Mouse (Mus musculus) splenic B cell, adult 2 months (primary cell): ENCODE data around the gene Spred2.
"Not testable (repeated sequence)": the region's sequence is repeated elsewhere in the genome, so short reads cannot be mapped to it uniquely, and the experiment has no call there.

Experiments
- DNase-seq: peaks from one replicate; pipeline ENCODE4 v3.0.0-alpha.2; 2011; ENCODE audit warnings: low read depth, low spot score
- H3K27me3 ChIP-seq: 2 replicates; pipeline ENCODE4 v1.6.1; 2012; ENCODE audit warnings: mild to moderate bottlenecking, low read length, moderate library complexity, mixed read lengths; ENCODE audit not compliant: control insufficient read depth, poor library complexity, insufficient read depth, severe bottlenecking
- H3K36me3 ChIP-seq: 2 replicates; pipeline ENCODE4 v1.6.1; 2012; ENCODE audit warnings: mild to moderate bottlenecking, low read length, moderate library complexity, mixed read lengths; ENCODE audit not compliant: control insufficient read depth, poor library complexity, insufficient read depth, severe bottlenecking

The Spred2 gene

GRCm38 (mm10) chr11:20045586-20045985 lies 121.4 kb downstream of the Spred2 start:
- Histone ChIP-seq H3K27me3 (no peaks in the 10 kb centered on the region), H3K36me3 (no peaks in the 10 kb centered on the region)
- DNase-seq: peak; percentile 24

GRCm38 (mm10) chr11:20052814-20053536 lies 128.8 kb downstream of the Spred2 start:
- no peaks in the 10 kb centered on the region for H3K27me3 ChIP-seq
- DNase-seq: no peak
- H3K36me3 ChIP-seq: no peaks in the 10 kb centered on the region

GRCm38 (mm10) chr11:20053951-20054350 lies 129.8 kb downstream of the Spred2 start:
- H3K27me3 ChIP-seq: no peaks in the 10 kb centered on the region
- H3K36me3 ChIP-seq: 0 out of 2 replicates have a peak, but pooled peaks cover 3% of the 10 kb centered on the region
- DNase-seq: no peak

- DNase-seq: no peak
- H3K36me3 ChIP-seq: 0 out of 2 replicates have a peak, but pooled peaks cover 3% of the 10 kb centered on the region
- H3K27me3 ChIP-seq: no peaks in the 10 kb centered on the region
These were observed 130.4 kb downstream of the Spred2 start for GRCm38 (mm10) chr11:20054617-20055016.

- peak; percentile 9 for DNase-seq
- Histone ChIP-seq H3K27me3 (no peaks in the 10 kb centered on the region), H3K36me3 (peaks cover 10% of the 10 kb centered on the region; the same call in 1 of the 2 replicates)
These were observed 132.0 kb downstream of the Spred2 start for GRCm38 (mm10) chr11:20056168-20056567.

GRCm38 (mm10) chr11:20057429-20057828 lies 133.3 kb downstream of the Spred2 start:
- H3K36me3 ChIP-seq: peaks cover 10% of the 10 kb centered on the region; the same call in 1 of the 2 replicates
- no peaks in the 10 kb centered on the region for H3K27me3 ChIP-seq
- DNase-seq: no peak

GRCm38 (mm10) chr11:20059736-20060135 lies 135.6 kb downstream of the Spred2 start:
- no peak for DNase-seq
- no peaks in the 10 kb centered on the region for H3K27me3 ChIP-seq
- peaks cover 15% of the 10 kb centered on the region for H3K36me3 ChIP-seq

- DNase-seq, H3K27me3 ChIP-seq: not testable (repeated sequence)
- peaks cover 24% of the 10 kb centered on the region for H3K36me3 ChIP-seq
These were observed 138.6 kb downstream of the Spred2 start for GRCm38 (mm10) chr11:20062801-20063200.

- DNase-seq, H3K27me3 ChIP-seq: not testable (repeated sequence)
- H3K36me3 ChIP-seq: peaks cover 21% of the 10 kb centered on the region
These were observed 139.9 kb downstream of the Spred2 start for GRCm38 (mm10) chr11:20064086-20064485.

GRCm38 (mm10) chr11:20064926-20065325 lies 140.8 kb downstream of the Spred2 start:
- peaks cover 29% of the 10 kb centered on the region for H3K36me3 ChIP-seq
- DNase-seq: no peak
- H3K27me3 ChIP-seq: no peaks in the 10 kb centered on the region

- Histone ChIP-seq H3K27me3 (no peaks in the 10 kb centered on the region), H3K36me3 (peaks cover 26% of the 10 kb centered on the region)
- no peak for DNase-seq
These were observed 141.9 kb downstream of the Spred2 start for GRCm38 (mm10) chr11:20066106-20066505.

- Histone ChIP-seq H3K36me3 (peaks cover 29% of the 10 kb centered on the region), H3K27me3 (no peaks in the 10 kb centered on the region)
- DNase-seq: peak; percentile 51
These were observed 143.3 kb downstream of the Spred2 start for GRCm38 (mm10) chr11:20067521-20067920.

GRCm38 (mm10) chr11:20068346-20069004 lies 144.3 kb downstream of the Spred2 start:
- Histone ChIP-seq H3K36me3 (peaks cover 29% of the 10 kb centered on the region), H3K27me3 (no peaks in the 10 kb centered on the region)
- DNase-seq: peak; percentile 35

- H3K27me3 ChIP-seq: no peaks in the 10 kb centered on the region
- H3K36me3 ChIP-seq: peaks cover 22% of the 10 kb centered on the region
- DNase-seq: peak; percentile 63
These were observed 148.0 kb downstream of the Spred2 start for GRCm38 (mm10) chr11:20072174-20072573.

GRCm38 (mm10) chr11:20072826-20073225 lies 148.7 kb downstream of the Spred2 start:
- peaks cover 22% of the 10 kb centered on the region for H3K36me3 ChIP-seq
- H3K27me3 ChIP-seq: no peaks in the 10 kb centered on the region
- DNase-seq: no peak
